ENCODE assay signal across 24 mouse cellular contexts in the genomic region with DNA sequence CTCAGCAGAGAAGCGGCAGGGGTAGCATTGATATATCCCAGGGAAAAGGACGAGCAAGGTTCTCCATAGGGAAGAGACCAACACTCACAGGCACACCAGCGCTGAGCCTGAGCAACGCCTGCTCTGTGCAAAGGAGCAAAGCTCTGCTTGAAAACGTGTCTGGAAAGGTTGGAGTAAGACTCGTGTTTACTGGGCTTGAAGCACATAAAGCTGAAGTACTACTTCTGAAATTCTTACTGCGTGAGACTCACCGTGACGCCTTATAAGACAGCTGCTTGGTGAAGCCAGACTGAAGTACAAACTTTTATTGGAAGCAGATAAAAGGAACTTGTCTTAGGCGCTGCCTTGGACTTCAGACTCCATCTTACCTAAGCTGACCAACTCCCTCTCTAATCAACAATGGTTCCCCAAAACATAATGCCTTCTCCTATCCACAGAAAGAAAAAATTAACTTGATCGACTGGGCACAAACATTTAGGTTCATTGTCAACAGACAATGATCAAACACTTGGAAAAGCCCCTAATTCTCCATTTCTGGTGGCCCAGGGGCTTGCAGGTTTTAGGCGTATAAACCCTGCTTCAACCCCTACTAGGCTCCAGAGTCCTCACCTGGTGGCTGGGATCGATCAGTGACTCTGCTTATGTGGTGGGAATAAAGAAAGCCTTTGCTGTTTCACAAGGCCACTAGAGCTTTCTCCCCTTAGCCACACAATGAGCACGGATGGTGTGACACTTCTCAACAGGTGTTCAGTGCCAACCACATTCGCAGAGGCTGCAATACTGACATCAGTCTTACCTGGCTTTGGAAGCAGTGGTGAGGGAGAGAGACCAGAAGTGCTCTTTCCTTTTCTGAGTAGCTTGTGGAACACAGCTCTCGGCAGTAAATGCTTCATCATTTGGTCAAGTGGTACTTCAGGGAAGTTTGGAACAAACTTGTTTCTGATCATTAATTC. TPM values are rescaled to one million over a fixed set of nuclear protein-coding genes. Genes with fewer than 3 reads are reported as not detected.
DNase-seq lines count a peak whose midpoint lies in the region; ATAC-seq and TF ChIP-seq lines count a peak whose summit lies in the region.
"Had no signal": no experiment of that assay in that cellular context is flagged by ENCODE, and none has a peak within 500 bp of the region (broad histone marks: within the 10 kb centered on the region; RNA-seq: fewer than 3 reads in every experiment).

No protein-coding gene starts in this region.

- H3K4me1 ChIP-seq in intestine, embryonic 14.5 days (replicated peaks; ENCODE audit: control insufficient read depth, insufficient read depth, low read length): peaks cover 3% of the 10 kb centered on the region; the same call in 1 of the 2 replicates
- H3K4me1 ChIP-seq in small intestine, adult 2 months (ENCODE audit: control insufficient read depth, insufficient read depth, insufficient read length, low read length): peaks cover 9% of the 10 kb centered on the region; the same call in 1 of the 2 replicates
- H3K4me1 ChIP-seq: embryonic facial prominence, embryonic 15.5 days; hindbrain, embryonic 10.5 days had no signal

- no peaks in the 10 kb centered on the region for H3K9me3 ChIP-seq in intestine, embryonic 14.5 days (ENCODE audit: control insufficient read depth, low read length)
- H3K9me3 ChIP-seq: embryonic facial prominence, embryonic 15.5 days; forebrain, embryonic 10.5 days; G1E; heart, embryonic 12.5 days; hindbrain, embryonic 10.5 days had no signal

- no peak for TF ChIP-seq POLR2A in small intestine, adult 2 months (IDR thresholded peaks at IDR 0.05; ENCODE audit: low read depth, low read length)

- H3K9ac ChIP-seq in intestine, embryonic 14.5 days (ENCODE audit: low read length): no peak overlapping the region
- H3K9ac ChIP-seq: embryonic facial prominence, embryonic 15.5 days; heart, embryonic 12.5 days had no signal

- WGBS in intestine, embryonic 14.5 days: 81% methylated on average over 16 of the region's 16 CpGs
- WGBS in large intestine, adult 2 months: 38% methylated on average over 16 of the region's 16 CpGs
- 29% methylated on average over 16 of the region's 16 CpGs for WGBS in small intestine, adult 2 months

- H3K4me3 ChIP-seq in intestine, embryonic 14.5 days (ENCODE audit: low read depth, low read length): no peak overlapping the region
- peak overlapping the region; percentile 3; the same call in 1 of the 2 replicates for H3K4me3 ChIP-seq in small intestine, adult 2 months (ENCODE audit: low read depth, low read length)
- H3K4me3 ChIP-seq: embryonic facial prominence, embryonic 15.5 days; erythroblast, embryonic 14.5 days; forebrain, embryonic 10.5 days; gastrocnemius, adult 2 months; heart, embryonic 12.5 days; hindbrain, embryonic 10.5 days had no signal

- H3K27me3 ChIP-seq in intestine, embryonic 14.5 days (replicated peaks; ENCODE audit: control insufficient read depth, insufficient read depth, low read length): no peaks in the 10 kb centered on the region
- no peaks in the 10 kb centered on the region for H3K27me3 ChIP-seq in small intestine, adult 2 months (ENCODE audit: control insufficient read depth, insufficient read depth, low read length)
- H3K27me3 ChIP-seq: embryonic facial prominence, embryonic 15.5 days; heart, embryonic 12.5 days had no signal

- no peak for ATAC-seq in intestine, embryonic 14.5 days (replicated peaks; ENCODE audit: low FRiP score, low TSS enrichment, low read depth)
- ATAC-seq: CD4-positive, CD25-positive, alpha-beta regulatory T cell, adult 4 months; forebrain, embryonic 14.5 days had no signal

- H3K27ac ChIP-seq in intestine, embryonic 14.5 days (ENCODE audit: low read depth): no peak overlapping the region
- peak overlapping the region; percentile 63 for H3K27ac ChIP-seq in small intestine, adult 2 months (ENCODE audit: insufficient read depth, low read depth, low read length)
- H3K27ac ChIP-seq: embryonic facial prominence, embryonic 15.5 days; forebrain, embryonic 10.5 days; gastrocnemius, adult 2 months; hindbrain, embryonic 10.5 days had no signal

- no peak overlapping the region for H3K4me2 ChIP-seq in intestine, embryonic 14.5 days (ENCODE audit: low read length)
- H3K4me2 ChIP-seq: embryonic facial prominence, embryonic 15.5 days; heart, embryonic 12.5 days had no signal

- peak; percentile 22 to 52 for DNase-seq in lung, adult 18-20 months
- no peak for DNase-seq in lung, postnatal 4 days
- DNase-seq in intestine, embryonic 14.5 days (ENCODE audit: low spot score): peak; percentile 46
- DNase-seq in large intestine, adult 2 months (ENCODE audit: low read depth, low spot score): peak; percentile 56
- no peak for DNase-seq in right cerebral cortex, postnatal 10 days (ENCODE audit: low spot score in 2 of 2)
- DNase-seq in thymus, adult 18-20 months: no peak
- DNase-seq in embryo, embryonic 9.5 days (ENCODE audit: extremely low spot score): no peak
- DNase-seq: adrenal gland, adult 8-10 months; adrenal gland, postnatal 36 days; B cell, adult 2 months; cerebellum, adult 11 months; cerebellum, adult 9-11 months; cerebellum, postnatal 36 days; gastrocnemius, adult 2 months; gastrocnemius, postnatal 25 days had no signal

- H3K36me3 ChIP-seq in intestine, embryonic 14.5 days (ENCODE audit: control insufficient read depth, insufficient read depth, low read length): no peaks in the 10 kb centered on the region
- no peaks in the 10 kb centered on the region for H3K36me3 ChIP-seq in small intestine, adult 2 months (ENCODE audit: control insufficient read depth, insufficient read depth, low read length)
- H3K36me3 ChIP-seq: embryonic facial prominence, embryonic 15.5 days; forebrain, embryonic 10.5 days; heart, embryonic 12.5 days; hindbrain, embryonic 10.5 days had no signal

- TF ChIP-seq CTCF in small intestine, adult 2 months (IDR thresholded peaks at IDR 0.05; ENCODE audit: extremely low read depth, insufficient read length, insufficient replicate concordance, low read depth, low read length): no peak

RNA-seq across cellular contexts. Expression of gene Hs2st1, which starts 56.5 kb away (rescaled TPM):
- polyA plus RNA-seq in intestine, embryonic 14.5 days (2014; fragmentation: Nextera tagmentation; extraction: Ambion mirVana): 13.7 and 14.3 TPM in 2 replicates
- 3.2 and 3.7 TPM in 2 replicates for polyA plus RNA-seq in large intestine, adult 2 months (2012; rRNA removed)
- polyA plus RNA-seq in small intestine, adult 2 months (2012; rRNA removed): 1.3 and 2.3 TPM in 2 replicates

RNA-seq across cellular contexts. Expression of gene Selenof, which starts 56.7 kb away (rescaled TPM):
- 448 and 458 TPM in 2 replicates for polyA plus RNA-seq in intestine, embryonic 14.5 days (2014; fragmentation: Nextera tagmentation; extraction: Ambion mirVana)
- polyA plus RNA-seq in large intestine, adult 2 months (2012; rRNA removed): 129 and 135 TPM in 2 replicates
- 44.9 and 74.2 TPM in 2 replicates for polyA plus RNA-seq in small intestine, adult 2 months (2012; rRNA removed)

Comparison
In these comparisons a context has a peak if more than half of its experiments do, and no peak if none do; other contexts are left out.
1. DNase-seq: peak in lung, adult 18-20 months (2 of 2), intestine, embryonic 14.5 days (single experiment) and large intestine, adult 2 months (single experiment); none in lung, postnatal 4 days (0 of 2), right cerebral cortex, postnatal 10 days (0 of 2), thymus, adult 18-20 months (0 of 2) and embryo, embryonic 9.5 days (single experiment).